Mouse (Mus musculus) NIH3T3 (cell line): ENCODE measurements around the gene Cnrip1.

Experiments
- DNase-seq: peaks from one replicate; pipeline ENCODE4 v3.0.0-alpha.2; 2012; ENCODE audit warnings: low read depth

Cnrip1 gene

GRCm38 (mm10) chr11:17107359-17107758, 56.0 kb downstream of the Cnrip1 start:
- DNase-seq, result no peak

GRCm38 (mm10) chr11:17112419-17113090, 61.2 kb downstream of the Cnrip1 start:
- no peak for DNase-seq

DNA sequence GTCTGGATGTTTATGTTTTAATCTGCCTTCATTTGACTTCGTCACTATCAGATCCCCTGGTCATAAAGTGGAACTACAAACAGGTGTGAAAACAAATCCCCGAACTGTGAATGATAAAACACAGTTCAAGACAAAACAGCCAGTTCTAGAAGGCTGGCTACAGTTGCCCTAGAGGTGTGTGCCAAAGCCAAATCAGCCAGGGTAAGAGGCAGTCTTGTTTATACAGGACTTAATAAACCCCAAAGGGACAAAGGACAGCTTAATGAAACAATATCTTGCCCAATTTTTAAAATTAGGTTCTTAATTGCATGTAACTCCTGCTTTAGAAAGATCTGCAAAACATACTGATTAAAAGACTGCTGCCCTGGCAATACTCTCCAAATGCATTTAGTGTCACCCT, 75.0 kb downstream of the Cnrip1 start:
- no peak for DNase-seq
